Mouse (Mus musculus): Measurements from ENCODE around the gene Fabp3. TPM values are rescaled to one million over a fixed set of nuclear protein-coding genes. Genes with fewer than 3 reads are reported as not detected.

Fabp3 gene
- total RNA-seq, 1 experiment from 2014 or later = not detected

Other genes with a start within 250 kb of the Fabp3 start
- 15.4 and 17.9 TPM in 2 replicates for gene Pef1, start 206.0 kb upstream of the Fabp3 start, total RNA-seq (2017)
- gene Hcrtr1, start 169.2 kb upstream of the Fabp3 start, total RNA-seq (2017) = not detected in 2 replicates
- gene Tinagl1, start 133.5 kb upstream of the Fabp3 start, total RNA-seq (2017) = 2.3 and 6.8 TPM in 2 replicates
- not detected in 2 replicates for gene Gm853, start 86.2 kb upstream of the Fabp3 start, total RNA-seq (2017)
- not detected in 2 replicates for gene Serinc2, start 29.4 kb upstream of the Fabp3 start, total RNA-seq (2017)
- not detected in 2 replicates for gene Gm10570, start 79 bp downstream of the Fabp3 start, total RNA-seq (2017)
- 60.8 and 78.6 TPM in 2 replicates for gene Zcchc17, start 51.3 kb downstream of the Fabp3 start, total RNA-seq (2017)
- 52.8 and 90.8 TPM in 2 replicates for gene Snrnp40, start 51.5 kb downstream of the Fabp3 start, total RNA-seq (2017)

All from hematopoietic stem cell, adult 5-6 weeks (primary cell).